Mouse (Mus musculus) spleen, adult 2 months (tissue): ENCODE data around the gene Gm525.

ENCODE experiments used
- CTCF ChIP-seq: fragments of 200-500 bp; IDR thresholded peaks from 2 replicates; pipeline ENCODE4 v1.5.1; 2011; ENCODE audit warnings: mild to moderate bottlenecking, inconsistent platforms; ENCODE audit not compliant: insufficient read depth, insufficient read length, insufficient replicate concordance; ENCODE audit errors: extremely low read depth
- POLR2A ChIP-seq: fragments of 200-500 bp; IDR thresholded peaks from 2 replicates; pipeline ENCODE4 v1.6.1; 2011; ENCODE audit warnings: low read depth, low read length, inconsistent platforms

- TF ChIP-seq CTCF (peak; percentile 94), POLR2A (no peak)
These were observed 34.3 kb upstream of the Gm525 start for GRCm38 (mm10) chr11:89039325-89039724.
